Mouse (Mus musculus) kidney, postnatal 10 days (tissue): Measurements from ENCODE around the gene Smg9.
A peak's percentile ranks its signal among the peaks of the same experiment; 100 is the strongest.

Experiments used
- DNase-seq: peaks from one replicate; pipeline ENCODE4 v3.0.0; 2021; ENCODE audit warnings: mixed read lengths

Gene Smg9

DNA sequence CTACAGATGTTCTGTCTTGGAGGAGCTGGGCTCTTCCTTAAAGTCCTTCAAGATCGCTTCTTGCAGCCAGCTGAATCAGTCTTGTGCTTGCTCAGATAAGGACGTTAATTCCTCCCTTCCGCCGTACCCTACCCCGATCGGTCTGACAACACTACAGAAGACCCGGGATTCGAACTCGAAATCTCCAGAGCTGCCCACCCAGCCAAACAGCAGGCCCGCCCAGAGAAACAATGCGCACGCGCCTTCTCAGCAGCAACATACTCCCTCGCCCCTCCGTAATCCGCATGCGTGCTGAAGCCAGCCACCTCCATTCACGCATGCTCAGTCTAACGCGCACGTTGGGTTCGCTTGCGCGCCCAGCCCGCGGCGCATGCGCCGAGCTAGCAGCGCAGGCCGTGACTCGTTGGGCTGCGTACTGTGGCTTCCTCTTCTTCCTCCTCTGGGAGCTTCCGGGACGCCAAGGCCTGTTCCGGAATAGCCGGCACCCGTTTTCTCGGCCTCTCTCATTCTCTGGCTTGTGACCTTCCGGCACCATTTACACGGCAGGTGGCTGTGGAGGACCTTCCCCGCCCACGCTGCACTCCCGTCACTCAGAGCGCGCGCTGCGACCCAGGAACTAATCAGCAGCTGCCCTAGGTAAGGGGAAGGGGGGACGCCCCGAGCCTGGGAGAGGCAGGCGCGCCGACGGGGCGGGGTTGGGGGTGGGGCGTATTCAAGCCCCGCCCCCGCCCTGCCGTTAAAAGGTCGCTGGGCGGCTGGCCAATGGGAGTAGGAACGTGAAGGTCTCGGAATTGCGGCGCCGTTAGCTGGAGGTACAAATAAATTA, at the start of gene Smg9:
Gene Smg9 (plus strand): TSS at position 364 of the 826 bp plus-strand sequence.
- peak; percentile 98 for DNase-seq

DNA sequence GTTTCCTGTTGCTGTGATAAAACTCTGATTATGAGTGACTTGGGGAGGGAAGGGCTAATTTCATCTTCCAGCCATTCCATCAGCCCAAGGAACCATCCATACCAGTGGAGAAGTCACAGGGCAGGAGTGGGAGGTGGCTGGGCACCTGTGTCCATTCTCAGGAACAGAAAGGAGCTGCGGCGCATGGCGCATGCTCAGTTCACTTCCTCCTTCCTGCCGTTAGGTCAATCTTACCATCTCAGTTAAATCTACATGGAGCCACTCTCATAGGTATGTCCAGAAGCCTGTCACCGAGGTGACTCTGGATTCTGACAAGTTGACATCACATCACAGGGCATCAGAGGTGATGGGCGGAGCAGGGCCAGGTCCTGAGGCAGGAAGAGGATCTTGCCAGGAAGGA, 43.8 kb upstream of the Smg9 start:
- no peak for DNase-seq

- DNase-seq, result no peak
Observed at GRCm38 (mm10) chr7:24356081-24356480, 43.3 kb upstream of the Smg9 start.

- DNase-seq, result no peak
Observed at GRCm38 (mm10) chr7:24357899-24358298, 41.5 kb upstream of the Smg9 start.

- DNase-seq, result peak; percentile 71
Observed at GRCm38 (mm10) chr7:24359269-24359668, 40.1 kb upstream of the Smg9 start.

GRCm38 (mm10) chr7:24361001-24361400, 38.4 kb upstream of the Smg9 start:
- no peak for DNase-seq

GRCm38 (mm10) chr7:24363228-24363627, 36.2 kb upstream of the Smg9 start:
- DNase-seq, result peak; percentile 38

GRCm38 (mm10) chr7:24364827-24365226, 34.6 kb upstream of the Smg9 start:
- peak; percentile 90 for DNase-seq

DNA sequence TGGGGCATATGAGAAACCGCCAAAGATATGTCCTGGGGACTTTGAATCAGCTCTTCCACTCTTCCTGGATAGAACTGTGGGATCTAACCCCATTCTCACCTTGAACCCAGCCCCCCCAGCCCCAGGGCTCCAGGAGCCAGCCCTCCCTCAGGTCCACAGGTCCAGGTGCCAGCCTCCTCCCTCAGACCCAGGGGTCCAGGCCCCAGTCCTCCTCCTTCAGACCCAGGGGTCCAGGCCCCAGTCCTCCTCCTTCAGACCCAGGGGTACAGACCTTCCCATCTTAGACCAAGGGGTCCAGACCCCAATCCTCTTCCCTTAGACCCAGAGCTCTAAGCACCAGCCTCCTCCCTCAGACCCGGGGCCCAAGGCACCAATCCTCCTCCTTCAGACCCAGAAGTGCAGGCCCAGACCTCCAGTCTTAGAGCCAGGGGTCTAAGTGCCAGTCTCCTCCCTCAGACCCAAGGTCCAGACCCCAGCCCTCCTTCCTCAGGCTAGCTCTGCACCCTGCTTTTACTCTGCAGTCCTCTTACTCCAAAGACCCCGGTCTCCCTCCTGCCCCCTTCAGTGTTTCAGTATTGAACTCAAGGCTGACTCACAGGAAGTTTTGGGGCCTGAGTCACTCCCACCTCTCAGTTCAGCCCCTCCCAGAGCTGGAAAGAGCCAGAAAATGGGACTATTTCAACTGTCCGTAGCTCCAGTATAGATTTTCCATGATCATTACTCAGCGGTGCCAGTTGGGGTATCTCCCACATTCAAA, 34.0 kb upstream of the Smg9 start:
- DNase-seq, result no peak

GRCm38 (mm10) chr7:24366716-24367632, 32.4 kb upstream of the Smg9 start:
- no peak for DNase-seq

GRCm38 (mm10) chr7:24368226-24368625, 31.2 kb upstream of the Smg9 start:
- DNase-seq, result no peak

DNA sequence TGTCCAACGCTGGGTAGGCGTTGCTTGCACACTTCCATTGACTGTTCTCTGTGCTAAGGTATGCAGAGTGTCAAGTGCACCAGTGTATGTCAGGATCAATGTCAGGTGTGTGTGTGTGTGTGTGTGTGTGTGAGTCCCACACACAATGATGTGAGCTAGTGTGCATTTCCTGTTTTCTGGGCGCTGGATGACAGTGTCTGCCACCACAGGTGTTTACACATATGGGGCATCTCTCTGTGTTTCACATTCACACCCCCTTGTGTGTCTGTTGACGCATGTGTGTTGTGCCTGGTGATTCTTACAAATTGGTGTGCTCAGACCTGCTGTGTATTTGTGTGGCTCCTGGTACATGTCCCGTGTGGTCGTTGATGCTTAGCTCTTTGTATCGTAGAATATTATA, 30.5 kb upstream of the Smg9 start:
- no peak for DNase-seq

DNA sequence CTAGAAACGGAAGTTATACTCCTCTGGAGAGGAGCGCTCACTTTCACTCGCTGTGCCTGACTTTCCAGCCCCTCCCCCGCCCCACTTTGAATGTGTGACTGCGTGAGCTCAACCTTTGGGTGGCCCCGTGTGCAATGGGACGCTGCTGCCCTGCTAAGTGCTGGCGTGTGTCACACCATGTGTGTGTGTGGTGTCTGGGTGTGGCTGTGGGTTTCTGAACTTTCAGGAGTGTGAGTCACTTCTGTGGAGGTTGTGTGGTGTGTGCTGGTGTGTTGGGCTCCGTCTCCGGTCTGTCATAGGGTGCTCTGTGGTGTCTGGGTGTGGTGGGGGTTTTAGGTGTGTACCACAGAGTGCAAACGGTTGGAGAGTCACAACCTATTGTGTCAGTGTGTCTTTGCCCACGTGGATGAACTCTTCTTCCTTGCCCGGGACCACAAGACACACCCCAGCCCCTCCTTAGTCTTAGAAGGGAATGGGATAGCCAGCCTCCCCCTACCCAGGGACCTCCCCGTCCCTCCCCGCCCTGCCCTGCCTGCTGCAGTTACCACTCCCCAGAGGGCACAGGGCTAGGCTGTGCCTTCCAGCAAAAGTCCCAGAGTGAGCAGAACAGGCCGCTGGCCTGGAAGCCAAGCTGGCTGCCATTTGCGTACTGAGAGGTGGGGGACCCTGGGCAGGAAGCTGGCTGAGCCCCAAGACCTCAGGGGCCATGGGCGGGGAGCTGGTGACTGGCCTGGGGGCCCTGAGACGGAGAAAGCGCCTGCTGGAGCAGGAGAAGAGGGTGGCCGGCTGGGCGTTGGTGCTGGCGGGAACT, 29.5 kb upstream of the Smg9 start, which contains the start of gene Kcnn4:
Gene Kcnn4 (plus strand): TSS at position 533 of the 811 bp plus-strand sequence.
- DNase-seq, result no peak

DNA sequence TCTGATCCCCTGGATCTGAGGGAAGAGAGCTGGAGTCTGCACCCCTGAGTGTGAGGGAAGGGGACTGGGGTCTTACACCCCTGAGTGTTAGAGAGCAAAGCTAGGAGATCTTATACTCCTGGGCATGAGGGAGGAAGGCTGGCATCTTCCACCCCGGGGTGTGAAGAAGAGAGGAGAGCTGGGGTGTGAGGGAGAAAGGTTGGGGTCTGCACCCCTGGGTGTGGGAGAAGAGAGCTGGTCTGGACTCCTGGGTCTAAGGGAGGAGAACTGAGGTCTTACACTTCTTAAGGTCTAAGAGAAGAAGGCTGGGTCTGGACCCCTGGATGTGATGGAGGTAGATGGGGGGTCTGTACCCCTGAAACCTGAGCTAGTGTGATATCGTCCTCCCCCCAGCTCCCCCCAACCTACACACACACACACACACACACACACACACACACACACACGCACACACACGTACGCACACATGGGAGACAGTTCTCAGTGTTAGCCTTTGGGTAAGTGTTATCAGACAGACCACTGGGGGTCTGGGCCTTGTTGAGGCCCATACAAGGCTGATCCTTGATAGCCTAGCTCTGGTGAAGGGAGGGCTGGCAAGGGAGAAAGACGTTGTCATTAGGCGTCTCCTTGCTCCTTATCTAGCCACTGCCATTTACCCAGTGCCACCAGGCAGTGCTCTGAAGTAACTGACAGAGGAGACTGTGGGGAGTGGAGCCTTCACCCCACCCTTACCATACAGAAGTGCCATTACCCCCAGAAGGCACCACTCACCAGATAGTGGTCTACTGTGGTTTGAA, 28.2 kb upstream of the Smg9 start:
- no peak for DNase-seq

- DNase-seq, result no peak
Observed at GRCm38 (mm10) chr7:24371809-24372145, 27.6 kb upstream of the Smg9 start.

DNA sequence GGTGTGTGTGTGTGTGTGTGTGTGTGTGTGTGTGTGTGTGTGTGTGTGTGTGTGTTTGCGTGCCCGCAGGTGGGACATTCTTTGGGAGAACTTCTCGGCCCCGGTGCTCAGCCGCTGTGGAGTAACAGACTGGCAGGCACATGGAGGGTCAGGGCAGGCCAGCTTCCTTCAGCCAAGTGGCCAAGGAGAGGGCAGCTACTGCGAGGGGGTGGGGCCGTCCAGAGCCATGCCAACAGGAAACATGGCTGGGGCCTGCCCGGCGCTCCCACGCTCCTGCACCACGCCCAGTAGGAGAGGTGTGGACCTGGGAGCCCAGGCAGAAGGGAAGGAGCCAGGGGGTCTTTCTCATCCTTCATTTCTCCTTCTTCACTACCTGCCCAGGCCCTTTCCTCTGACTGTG, 27.1 kb upstream of the Smg9 start:
- DNase-seq, result peak; percentile 21

DNA sequence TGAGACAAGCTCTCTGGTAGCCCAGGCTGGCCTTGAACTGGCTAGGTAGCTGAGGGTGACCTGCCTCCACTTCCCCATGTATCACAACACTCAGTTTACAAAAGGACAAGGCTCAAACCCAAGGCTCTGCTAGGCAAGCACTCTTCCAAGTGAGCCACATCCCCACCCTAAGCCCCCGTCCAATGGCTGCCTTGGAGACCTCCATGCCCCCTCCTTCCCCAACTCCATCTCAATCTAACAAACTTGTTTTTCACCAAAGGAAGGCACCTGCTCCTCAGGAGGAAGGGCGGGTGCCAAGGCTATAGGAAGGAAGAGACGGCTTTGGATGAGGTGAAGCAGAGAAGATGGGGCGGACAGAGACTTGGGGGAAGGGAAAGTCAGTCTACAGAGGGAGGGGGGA, 26.6 kb upstream of the Smg9 start:
- no peak for DNase-seq

DNA sequence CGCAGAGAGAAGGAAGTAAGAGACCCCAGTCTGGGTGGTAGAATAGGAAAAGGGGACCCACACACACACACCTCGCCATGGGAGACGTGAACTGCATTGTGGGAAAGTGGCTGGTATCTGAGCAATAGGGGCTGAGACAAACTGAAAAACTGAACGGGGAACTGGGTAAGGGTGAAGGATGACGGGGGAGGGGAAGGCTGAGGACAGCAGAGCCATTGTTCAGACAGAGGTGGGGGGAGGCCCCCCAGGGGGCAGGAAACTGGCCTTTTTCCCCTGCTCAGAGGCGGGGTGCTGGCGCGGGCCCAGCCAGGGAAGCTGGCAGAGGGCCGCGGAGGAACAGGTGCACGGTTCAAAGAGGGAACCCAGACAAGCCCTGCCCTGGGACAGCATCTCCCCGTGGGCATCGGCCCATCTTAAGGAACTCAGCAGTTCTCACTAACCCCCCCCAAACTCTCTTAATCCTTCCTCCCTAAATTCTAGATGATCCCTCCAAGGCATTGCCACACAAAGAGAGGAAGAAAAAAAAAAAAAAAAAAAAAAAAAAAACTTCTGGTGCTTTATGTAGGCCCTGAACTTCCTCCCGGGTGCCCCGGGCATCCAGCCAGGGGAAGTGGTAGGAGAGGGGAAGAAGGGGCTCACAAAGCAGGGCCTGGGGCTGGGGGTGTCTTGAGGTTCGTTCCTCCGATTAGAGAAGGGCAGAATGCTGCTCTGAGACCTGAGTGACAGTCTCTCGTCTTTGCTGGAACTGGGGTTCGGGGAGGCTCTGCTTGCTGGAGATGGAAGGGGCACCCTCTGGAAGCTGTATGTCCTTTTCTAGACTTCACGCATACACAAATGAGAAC, 25.7 kb upstream of the Smg9 start:
- DNase-seq, result peak; percentile 59

- DNase-seq, result no peak
Observed at GRCm38 (mm10) chr7:24376456-24376855, 23.0 kb upstream of the Smg9 start.
